Mouse (Mus musculus): ENCODE data around the gene Cdkl5. TPM values are rescaled to one million over a fixed set of nuclear protein-coding genes. Genes with fewer than 3 reads are reported as not detected.

Gene Cdkl5
- total RNA-seq, 4 experiments from 2014 or later = 96.5 to 116 (median 109) TPM

DNA sequence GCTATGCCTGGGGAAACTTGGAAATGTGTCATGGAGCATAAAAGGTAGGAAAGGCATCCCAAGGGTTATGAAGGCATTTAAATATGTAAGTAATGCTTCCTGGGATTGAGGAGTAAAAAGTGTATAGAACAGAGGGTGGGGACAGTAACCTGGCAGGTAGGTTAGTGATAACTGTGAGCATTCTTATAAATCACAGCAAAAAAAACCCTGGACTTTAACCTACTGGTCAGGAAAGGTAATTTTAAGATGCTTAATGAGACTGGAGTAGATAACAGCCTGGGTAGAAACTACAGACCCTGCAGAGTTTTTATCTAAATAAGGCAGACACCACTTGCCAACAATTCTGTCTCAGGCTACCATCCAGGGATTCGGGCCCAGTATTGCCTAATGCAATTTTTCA, 245.9 kb downstream of the Cdkl5 start:
- DNase-seq (ENCODE audit: low spot score in 2 of 2) = no peak

GRCm38 (mm10) chrX:160745399-160745798, 249.1 kb downstream of the Cdkl5 start:
- no peak for DNase-seq (ENCODE audit: low spot score in 2 of 2)

GRCm38 (mm10) chrX:160735650-160736049, 258.9 kb downstream of the Cdkl5 start, which contains the start of gene Ppef1:
Gene Ppef1, minus strand, starts transcription at chrX:160735765.
- no peak for DNase-seq (ENCODE audit: low spot score in 2 of 2)

Other genes starting within 250 kb of the Cdkl5 start
- gene Rs1, start 226.7 kb downstream of the Cdkl5 start, total RNA-seq (2022) = under 1 TPM in 1 of 4 experiments, not detected in 3; 0.20 TPM
- 1 to 10 TPM; 1.2 to 1.7 (median 1.4) TPM for gene Gja6, start 87.7 kb downstream of the Cdkl5 start, total RNA-seq (2022)
- 1 to 10 TPM in 1 of 4 experiments, under 1 TPM in 3; 0.85 to 1.8 (median 0.95) TPM for gene Scml2, start 122.5 kb upstream of the Cdkl5 start, total RNA-seq (2022)